Mouse (Mus musculus) heart, adult 11 months (tissue): ENCODE data around the gene Larp4.
A peak's percentile ranks its signal among the peaks of the same experiment; 100 is the strongest.

Experiments used
- DNase-seq: peaks from one replicate; pipeline ENCODE4 v3.0.0; 2022

The Larp4 gene

GRCm38 (mm10) chr15:100006180-100006579 lies 36.3 kb downstream of the Larp4 start:
- DNase-seq, result peak; percentile 52

GRCm38 (mm10) chr15:100018280-100018899 lies 48.5 kb downstream of the Larp4 start:
- DNase-seq, result peak; percentile 82

- no peak for DNase-seq
Measured at GRCm38 (mm10) chr15:100021175-100021574, 51.3 kb downstream of the Larp4 start.

GRCm38 (mm10) chr15:100022923-100023322 lies 53.1 kb downstream of the Larp4 start:
- peak; percentile 92 for DNase-seq

GRCm38 (mm10) chr15:100025076-100025834 lies 55.4 kb downstream of the Larp4 start:
- DNase-seq, result peak; percentile 37

GRCm38 (mm10) chr15:100028133-100028532 lies 58.3 kb downstream of the Larp4 start:
- no peak for DNase-seq

- no peak for DNase-seq
Measured at GRCm38 (mm10) chr15:100029497-100029896, 59.6 kb downstream of the Larp4 start.

GRCm38 (mm10) chr15:100029900-100030299 lies 60.0 kb downstream of the Larp4 start:
- no peak for DNase-seq

- no peak for DNase-seq
Measured at GRCm38 (mm10) chr15:100032546-100032945, 62.7 kb downstream of the Larp4 start.

GRCm38 (mm10) chr15:100038470-100038971 lies 68.7 kb downstream of the Larp4 start, which contains the start of gene Dip2b:
Dip2b (plus strand) TSS chr15:100038664.
- DNase-seq, result peak; percentile 99

- peak; percentile 96 for DNase-seq
Measured at GRCm38 (mm10) chr15:100039001-100039701, 69.3 kb downstream of the Larp4 start.

GRCm38 (mm10) chr15:100040541-100041266 lies 70.8 kb downstream of the Larp4 start:
- peak; percentile 96 for DNase-seq

- peak; percentile 95 for DNase-seq
Measured at GRCm38 (mm10) chr15:100041267-100042047, 71.6 kb downstream of the Larp4 start.

GRCm38 (mm10) chr15:100042048-100042400 lies 72.2 kb downstream of the Larp4 start:
- no peak for DNase-seq

GRCm38 (mm10) chr15:100045576-100045975 lies 75.7 kb downstream of the Larp4 start:
- DNase-seq, result peak; percentile 92

- DNase-seq, result peak; percentile 80
Measured at GRCm38 (mm10) chr15:100049496-100050087, 79.7 kb downstream of the Larp4 start.

GRCm38 (mm10) chr15:100050940-100051339 lies 81.1 kb downstream of the Larp4 start:
- DNase-seq, result peak; percentile 86

- DNase-seq, result peak; percentile 82
Measured at GRCm38 (mm10) chr15:100052726-100053125, 82.9 kb downstream of the Larp4 start.

- peak; percentile 81 for DNase-seq
Measured at GRCm38 (mm10) chr15:100056397-100056908, 86.6 kb downstream of the Larp4 start.

- no peak for DNase-seq
Measured at GRCm38 (mm10) chr15:100057698-100058097, 87.8 kb downstream of the Larp4 start.

- no peak for DNase-seq
Measured at GRCm38 (mm10) chr15:100058143-100058542, 88.3 kb downstream of the Larp4 start.
